Mouse (Mus musculus) neural tube, embryonic 13.5 days (tissue): Measurements from ENCODE around the gene Sar1b. TPM values are rescaled to one million over a fixed set of nuclear protein-coding genes. Genes with fewer than 3 reads are reported as not detected.
"Not testable (repeated sequence)": the region's sequence is repeated elsewhere in the genome, so short reads cannot be mapped to it uniquely, and the experiment has no call there.

Experiments used
- ATAC-seq: fragments of 200-750 bp; cut with Nextera tagmentation; 2 replicates; pipeline ENCODE4 v1.8.0; 2017; ENCODE audit warnings: low read depth, mild to moderate bottlenecking, moderate TSS enrichment, moderate library complexity
- H3K27ac ChIP-seq: fragments of 300-500 bp; sonication (generic); replicated peaks from 2 replicates; pipeline ENCODE4 v1.5.1; 2015; ENCODE audit warnings: moderate library complexity, mild to moderate bottlenecking, inconsistent platforms
- H3K27me3 ChIP-seq: fragments of 300-500 bp; sonication (generic); 2 replicates; pipeline ENCODE4 v1.6.1; 2015; ENCODE audit warnings: mild to moderate bottlenecking, inconsistent platforms
- H3K36me3 ChIP-seq: fragments of 300-500 bp; sonication (generic); 2 replicates; pipeline ENCODE4 v1.6.1; 2015; ENCODE audit warnings: mild to moderate bottlenecking, inconsistent platforms
- H3K4me1 ChIP-seq: fragments of 300-500 bp; sonication (generic); replicated peaks from 2 replicates; pipeline ENCODE4 v1.6.1; 2015; ENCODE audit warnings: inconsistent platforms
- H3K4me2 ChIP-seq: fragments of 300-500 bp; sonication (generic); 2 replicates; pipeline ENCODE4 v1.6.1; 2015; ENCODE audit warnings: inconsistent platforms, mild to moderate bottlenecking, moderate library complexity
- H3K4me3 ChIP-seq: fragments of 300-500 bp; sonication (generic); 2 replicates; pipeline ENCODE4 v1.5.1; 2015; ENCODE audit warnings: mild to moderate bottlenecking, inconsistent platforms
- H3K9ac ChIP-seq: fragments of 300-500 bp; sonication (generic); 2 replicates; pipeline ENCODE4 v1.6.1; 2015; ENCODE audit warnings: moderate library complexity, mild to moderate bottlenecking, inconsistent platforms
- H3K9me3 ChIP-seq: fragments of 300-500 bp; sonication (generic); 2 replicates; pipeline ENCODE4 v1.6.1; 2016; ENCODE audit warnings: inconsistent platforms
- WGBS: fragments of 180-500 bp; shearing (Covaris S2); methylation state at CpG from one replicate; pipeline ENCODE4 v1.1.7; 2015; 5-methylcytosine and 5-hydroxymethylcytosine counted together
- polyA plus RNA-seq: library from polyadenylated mRNA; unstranded; fragments of >200 nt; fragmentation: Nextera tagmentation; extraction: Ambion mirVana; gene quantifications from 2 replicates; pipeline ENCODE4 v1.2.1, GENCODE M21; 2015

Sar1b gene
- polyA plus RNA-seq, 1 experiment from 2014 or later = 212 TPM

- H3K27ac ChIP-seq = no peak overlapping the region
- WGBS = 92% methylated on average over 5 of the region's 5 CpGs
- no peaks in the 10 kb centered on the region for H3K9me3 ChIP-seq
- H3K4me3 ChIP-seq = no peak overlapping the region
- no peak overlapping the region for H3K9ac ChIP-seq
- no peak for ATAC-seq
- no peaks in the 10 kb centered on the region for H3K36me3 ChIP-seq
- peaks cover 30% of the 10 kb centered on the region for H3K4me1 ChIP-seq
- no peak overlapping the region for H3K4me2 ChIP-seq
- peaks cover 9% of the 10 kb centered on the region; the same call in 1 of the 2 replicates for H3K27me3 ChIP-seq
Observed at GRCm38 (mm10) chr11:51757625-51758024, 5.9 kb upstream of the Sar1b start.

DNA sequence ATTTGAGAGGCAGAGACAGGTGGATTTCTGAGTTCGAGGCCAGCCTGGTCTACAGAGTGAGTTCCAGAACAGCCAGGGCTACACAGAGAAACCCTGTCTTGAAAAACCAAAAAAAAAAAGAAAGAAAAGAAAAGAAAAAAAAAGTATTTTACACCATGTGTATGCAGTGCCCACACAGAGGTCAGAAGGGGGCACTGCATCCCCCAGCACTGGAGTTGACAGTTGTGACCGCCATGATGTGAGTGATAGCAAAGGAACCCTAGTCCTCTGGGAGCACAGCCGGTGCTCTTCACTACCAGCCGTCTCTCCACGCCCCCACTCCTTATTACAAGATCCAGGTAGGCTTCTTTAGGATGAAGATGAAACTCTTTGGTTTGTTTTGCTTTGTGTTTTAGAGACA, 5.3 kb upstream of the Sar1b start:
- not testable (repeated sequence) for H3K9me3 ChIP-seq, H3K4me3 ChIP-seq, H3K9ac ChIP-seq, H3K4me2 ChIP-seq, H3K27me3 ChIP-seq, ATAC-seq, H3K36me3 ChIP-seq, H3K27ac ChIP-seq
- WGBS = 85% methylated on average over 5 of the region's 5 CpGs
- peaks cover 34% of the 10 kb centered on the region for H3K4me1 ChIP-seq

- no peak overlapping the region for H3K4me3 ChIP-seq
- H3K9me3 ChIP-seq = no peaks in the 10 kb centered on the region
- no peak overlapping the region for H3K27ac ChIP-seq
- no peak overlapping the region for H3K9ac ChIP-seq
- 83% methylated on average over 2 of the region's 2 CpGs for WGBS
- H3K36me3 ChIP-seq = no peaks in the 10 kb centered on the region
- ATAC-seq = no peak
- H3K4me2 ChIP-seq = no peak overlapping the region
- H3K27me3 ChIP-seq = peaks cover 9% of the 10 kb centered on the region; the same call in 1 of the 2 replicates
- H3K4me1 ChIP-seq = peaks cover 30% of the 10 kb centered on the region
Observed at GRCm38 (mm10) chr11:51759251-51759650, 4.2 kb upstream of the Sar1b start.

DNA sequence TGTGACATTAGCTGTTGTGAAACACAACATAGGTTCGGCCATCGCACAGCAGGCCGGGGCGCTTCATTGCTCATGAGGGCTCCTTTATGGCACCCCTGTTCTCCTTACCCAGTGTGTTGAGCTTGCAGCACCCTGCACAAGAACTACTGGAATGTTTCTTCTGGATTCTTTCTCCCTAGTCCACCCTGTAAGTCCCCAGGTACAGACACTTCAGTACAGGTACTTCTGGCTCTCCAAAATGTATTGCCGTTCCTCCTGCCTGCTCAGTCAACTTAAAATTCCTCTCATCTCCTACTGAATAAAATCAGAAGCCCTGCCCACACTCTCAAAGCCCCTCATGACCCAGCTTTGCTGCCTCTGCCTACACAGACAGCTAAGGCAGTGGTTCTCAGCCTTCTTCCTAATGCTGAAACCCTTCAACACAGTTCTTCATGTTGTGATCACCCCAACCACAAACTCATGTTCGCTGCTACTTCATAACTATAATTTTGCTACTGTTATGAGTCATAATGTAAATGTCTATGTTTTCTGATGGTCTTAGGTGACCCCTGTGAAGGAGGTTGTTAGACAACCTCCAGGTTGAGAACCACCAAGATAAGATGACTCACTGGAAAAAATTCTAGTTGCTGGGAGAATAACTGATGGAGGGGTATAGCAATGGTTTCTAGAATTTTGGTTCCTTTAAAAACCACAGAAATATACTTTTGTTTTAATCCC, 3.4 kb upstream of the Sar1b start:
- 79% methylated on average over 6 of the region's 6 CpGs for WGBS
- no peak overlapping the region for H3K4me3 ChIP-seq

DNA sequence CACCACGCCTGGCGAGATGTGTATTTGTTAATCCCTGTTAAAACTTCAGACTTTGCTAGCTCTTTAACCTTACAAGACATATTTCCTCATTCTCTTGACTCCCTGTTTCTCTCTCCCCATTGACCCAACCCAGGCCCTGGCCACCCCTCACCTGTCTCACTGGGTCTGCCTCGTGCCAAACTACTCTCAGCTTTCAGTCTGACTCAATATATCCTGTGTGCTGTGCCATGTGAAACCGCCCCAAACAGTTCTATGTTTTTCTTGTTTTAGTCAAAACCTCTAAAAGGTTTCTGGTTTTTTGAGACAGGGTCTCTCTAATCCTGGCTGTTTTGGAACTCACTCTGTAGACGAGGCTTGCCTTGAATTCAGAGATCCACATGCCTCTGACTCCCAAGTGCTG, 2.2 kb upstream of the Sar1b start:
- Histone ChIP-seq H3K27me3 (peaks cover 9% of the 10 kb centered on the region; the same call in 1 of the 2 replicates), H3K4me2 (no peak overlapping the region), H3K27ac (no peak overlapping the region), H3K9ac (no peak overlapping the region), H3K4me3 (no peak overlapping the region), H3K9me3 (no peaks in the 10 kb centered on the region), H3K4me1 (peaks cover 34% of the 10 kb centered on the region), H3K36me3 (no peaks in the 10 kb centered on the region)
- 78% methylated on average over 5 of the region's 5 CpGs for WGBS
- no peak for ATAC-seq

More for the DNA sequence above, 3.4 kb upstream of the Sar1b start:
- Histone ChIP-seq H3K27me3 (peaks cover 9% of the 10 kb centered on the region; the same call in 1 of the 2 replicates), H3K9me3 (no peaks in the 10 kb centered on the region), H3K27ac (no peak overlapping the region), H3K4me2 (no peak overlapping the region), H3K9ac (no peak overlapping the region), H3K4me1 (peaks cover 30% of the 10 kb centered on the region), H3K36me3 (no peaks in the 10 kb centered on the region)
- no peak for ATAC-seq

DNA sequence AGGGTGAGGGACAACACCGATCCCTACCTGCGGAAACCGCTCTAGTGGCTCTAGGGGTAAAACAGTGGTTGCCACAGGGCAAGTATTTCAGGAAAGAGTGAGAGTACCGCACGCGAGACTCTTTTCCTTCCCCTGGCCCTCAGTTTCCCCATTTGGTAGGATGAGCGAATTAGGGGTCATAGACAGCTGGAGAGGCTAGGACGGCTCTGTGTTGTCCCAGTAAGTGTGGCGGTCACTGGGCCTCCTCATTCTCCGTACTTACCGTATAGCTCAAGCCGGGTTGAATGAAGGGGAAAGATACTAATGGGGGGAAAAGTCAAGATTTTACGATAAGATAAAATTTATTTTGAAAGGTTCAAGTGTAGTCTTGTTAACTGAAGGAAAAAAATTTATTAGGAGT, 468 bp downstream of the Sar1b start:
- Histone ChIP-seq H3K4me3 (peak overlapping the region; percentile 89), H3K9me3 (no peaks in the 10 kb centered on the region), H3K36me3 (no peaks in the 10 kb centered on the region), H3K27ac (0 out of 2 replicates have a peak overlapping the region, but pooled peaks have one; percentile 34), H3K4me2 (peak overlapping the region; percentile 85), H3K9ac (peak overlapping the region; percentile 89), H3K4me1 (peaks cover 28% of the 10 kb centered on the region), H3K27me3 (peaks cover 9% of the 10 kb centered on the region; the same call in 1 of the 2 replicates)
- peak; percentile 56; the same call in 1 of the 2 replicates for ATAC-seq
- WGBS = 6% methylated on average over 13 of the region's 13 CpGs

DNA sequence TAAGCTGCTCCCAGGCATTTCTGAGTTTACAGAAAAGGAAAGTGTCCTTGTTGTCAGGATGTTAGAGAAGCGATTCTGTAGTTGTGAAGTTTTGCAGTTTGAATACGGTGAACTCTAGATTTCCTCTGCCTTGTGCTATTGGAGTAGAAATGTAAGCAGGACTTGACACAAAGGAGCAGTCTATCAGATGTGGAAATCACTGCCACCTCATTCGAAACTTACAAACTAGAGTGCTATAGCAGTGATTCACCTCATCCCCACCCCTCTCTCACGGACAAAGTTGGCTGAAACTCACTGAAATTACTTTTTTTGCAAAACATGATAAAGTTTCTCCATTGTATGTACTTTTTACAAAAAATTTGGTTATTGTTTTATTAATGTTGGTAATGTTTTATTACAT, 1.3 kb downstream of the Sar1b start:
- Histone ChIP-seq H3K36me3 (no peaks in the 10 kb centered on the region), H3K4me1 (peaks cover 28% of the 10 kb centered on the region), H3K9ac (no peak overlapping the region), H3K4me3 (peak overlapping the region; percentile 89; the same call in 1 of the 2 replicates), H3K27me3 (peaks cover 9% of the 10 kb centered on the region; the same call in 1 of the 2 replicates), H3K4me2 (peak overlapping the region; percentile 85), H3K27ac (no peak overlapping the region), H3K9me3 (no peaks in the 10 kb centered on the region)
- 88% methylated on average over 4 of the region's 4 CpGs for WGBS
- ATAC-seq = no peak

GRCm38 (mm10) chr11:51767579-51768220, 4.2 kb downstream of the Sar1b start:
- peaks cover 28% of the 10 kb centered on the region for H3K4me1 ChIP-seq
- no peak for ATAC-seq
- H3K9me3 ChIP-seq = no peaks in the 10 kb centered on the region
- no peaks in the 10 kb centered on the region for H3K27me3 ChIP-seq
- WGBS = 81% methylated on average over 8 of the region's 8 CpGs
- no peak overlapping the region for H3K4me2 ChIP-seq
- no peak overlapping the region for H3K27ac ChIP-seq
- no peak overlapping the region for H3K4me3 ChIP-seq
- H3K36me3 ChIP-seq = no peaks in the 10 kb centered on the region
- no peak overlapping the region for H3K9ac ChIP-seq

- Histone ChIP-seq H3K4me1 (peaks cover 23% of the 10 kb centered on the region), H3K9ac (no peak overlapping the region), H3K9me3 (no peaks in the 10 kb centered on the region), H3K27me3 (no peaks in the 10 kb centered on the region), H3K4me2 (no peak overlapping the region), H3K4me3 (no peak overlapping the region), H3K36me3 (no peaks in the 10 kb centered on the region), H3K27ac (no peak overlapping the region)
- WGBS = 78% methylated on average over 5 of the region's 5 CpGs
- no peak for ATAC-seq
Observed at GRCm38 (mm10) chr11:51768296-51768695, 4.8 kb downstream of the Sar1b start.

DNA sequence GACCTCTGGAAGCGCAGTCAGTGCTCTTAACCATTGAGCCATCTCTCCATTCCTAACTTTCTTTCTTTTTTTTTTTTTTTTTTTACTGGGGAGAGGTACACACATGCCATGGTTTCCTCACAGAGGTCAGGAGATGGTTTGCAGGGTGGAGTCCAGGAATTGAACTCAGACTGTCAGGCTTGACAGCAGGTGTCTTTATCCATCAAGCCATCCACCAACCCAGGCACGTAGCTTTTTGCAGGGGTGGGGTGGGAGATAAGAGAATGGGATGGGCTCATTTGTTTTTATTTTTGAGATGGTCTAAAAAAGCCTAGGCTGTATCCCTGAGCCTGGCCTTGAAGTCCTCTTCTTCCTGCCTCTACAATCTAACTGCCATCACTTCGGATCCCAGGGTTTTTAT, 12.0 kb downstream of the Sar1b start:
- no peak overlapping the region for H3K9ac ChIP-seq
- ATAC-seq = no peak
- H3K4me2 ChIP-seq = no peak overlapping the region
- H3K4me3 ChIP-seq = no peak overlapping the region
- no peaks in the 10 kb centered on the region for H3K27me3 ChIP-seq
- H3K9me3 ChIP-seq = no peaks in the 10 kb centered on the region
- no peak overlapping the region for H3K27ac ChIP-seq
- 89% methylated on average over 3 of the region's 3 CpGs for WGBS
- no peaks in the 10 kb centered on the region for H3K4me1 ChIP-seq
- H3K36me3 ChIP-seq = peaks cover 17% of the 10 kb centered on the region

- 92% methylated on average over 5 of the region's 5 CpGs for WGBS
- ATAC-seq = no peak
- H3K36me3 ChIP-seq = peaks cover 36% of the 10 kb centered on the region
- no peak overlapping the region for H3K4me3 ChIP-seq
- H3K27ac ChIP-seq = no peak overlapping the region
- no peaks in the 10 kb centered on the region for H3K9me3 ChIP-seq
- no peak overlapping the region for H3K9ac ChIP-seq
- no peaks in the 10 kb centered on the region for H3K4me1 ChIP-seq
- H3K4me2 ChIP-seq = no peak overlapping the region
- H3K27me3 ChIP-seq = no peaks in the 10 kb centered on the region
Observed at GRCm38 (mm10) chr11:51777478-51777877, 14.0 kb downstream of the Sar1b start.

DNA sequence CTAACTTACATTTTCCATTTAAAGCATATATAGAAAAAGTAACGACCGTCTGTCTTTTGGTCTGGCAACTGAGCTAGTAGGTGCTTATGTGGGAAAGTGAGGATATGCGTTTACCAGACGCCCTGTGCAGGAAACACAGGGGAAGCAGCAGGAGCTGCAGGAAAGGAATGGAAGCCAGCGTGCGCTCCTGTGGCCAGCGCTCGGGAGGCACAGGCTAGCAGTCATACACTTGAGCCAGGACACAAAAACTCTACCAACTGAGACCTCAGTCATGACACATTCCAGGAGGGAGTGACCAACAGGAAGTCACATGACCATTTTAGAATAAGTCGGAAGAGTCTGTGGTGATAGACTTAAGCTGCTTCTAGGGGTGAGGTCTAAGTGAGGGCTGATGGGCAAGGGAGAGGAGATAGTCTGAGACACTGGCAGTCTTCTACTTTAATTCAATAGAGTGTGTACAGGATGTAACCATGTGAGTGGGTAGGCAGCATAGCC, 17.3 kb downstream of the Sar1b start:
- ATAC-seq = no peak
- Histone ChIP-seq H3K9ac (no peak overlapping the region), H3K27ac (no peak overlapping the region), H3K9me3 (no peaks in the 10 kb centered on the region), H3K36me3 (peaks cover 59% of the 10 kb centered on the region), H3K4me3 (no peak overlapping the region), H3K4me1 (no peaks in the 10 kb centered on the region), H3K4me2 (no peak overlapping the region), H3K27me3 (no peaks in the 10 kb centered on the region)
- 94% methylated on average over 9 of the region's 9 CpGs for WGBS
